Mouse (Mus musculus) thymus, postnatal 10 days (tissue): ENCODE results near the gene Prim2.

Experiments used
- DNase-seq, 2 experiments: peaks; one replicate each; pipeline ENCODE4 v3.0.0; 2021; ENCODE audit warnings: low spot score in 2 of 2

Gene Prim2

DNA sequence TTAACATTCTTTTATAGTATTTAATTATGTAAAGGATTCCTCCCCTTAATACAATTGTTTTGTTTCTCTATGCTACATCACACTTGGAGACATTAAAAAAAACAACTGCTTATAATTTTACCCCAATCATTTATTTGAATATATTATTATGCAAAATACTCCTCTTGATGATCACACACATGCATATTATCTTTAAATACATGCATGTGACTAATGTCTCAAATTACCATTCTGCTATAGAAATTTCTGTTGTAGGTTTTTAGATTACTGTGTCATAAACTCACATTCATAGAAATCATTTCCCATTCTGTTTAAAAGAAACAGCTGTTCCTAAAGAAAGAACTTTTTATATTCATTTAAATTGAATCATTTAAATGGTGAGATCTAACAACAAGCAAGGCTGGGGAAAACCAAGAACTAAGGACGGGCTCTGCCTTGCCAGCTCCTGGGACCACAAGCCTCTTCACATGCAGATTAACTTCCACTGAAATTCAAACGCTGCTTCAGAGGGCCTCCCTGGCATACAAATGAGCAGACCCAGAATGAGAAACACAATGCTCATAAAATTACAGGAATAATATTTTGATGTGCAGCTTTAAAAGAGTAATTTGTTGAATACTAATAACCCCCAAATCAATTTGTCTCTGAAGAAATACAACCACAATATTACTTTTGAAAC lies 174.9 kb downstream of the Prim2 start:
- no peak for DNase-seq

DNA sequence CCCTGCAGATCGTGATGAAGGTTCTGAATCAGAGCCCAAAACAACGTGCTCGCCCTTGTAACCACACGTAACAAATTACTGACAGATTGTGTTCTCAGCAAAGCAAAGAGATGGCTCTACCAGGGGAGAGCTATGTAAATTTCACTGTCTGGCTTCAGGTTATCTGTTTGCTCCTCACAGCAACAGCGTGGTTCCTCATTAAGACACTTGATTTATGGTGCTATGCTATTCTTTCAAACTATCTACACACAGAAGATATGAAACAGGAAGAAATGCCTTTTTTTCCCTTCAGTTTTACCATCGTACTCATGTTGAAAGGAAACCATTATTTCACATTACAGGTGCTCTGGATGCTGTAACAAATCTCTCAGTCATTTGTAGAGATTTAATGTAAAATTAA lies 179.4 kb downstream of the Prim2 start:
- no peak for DNase-seq

DNA sequence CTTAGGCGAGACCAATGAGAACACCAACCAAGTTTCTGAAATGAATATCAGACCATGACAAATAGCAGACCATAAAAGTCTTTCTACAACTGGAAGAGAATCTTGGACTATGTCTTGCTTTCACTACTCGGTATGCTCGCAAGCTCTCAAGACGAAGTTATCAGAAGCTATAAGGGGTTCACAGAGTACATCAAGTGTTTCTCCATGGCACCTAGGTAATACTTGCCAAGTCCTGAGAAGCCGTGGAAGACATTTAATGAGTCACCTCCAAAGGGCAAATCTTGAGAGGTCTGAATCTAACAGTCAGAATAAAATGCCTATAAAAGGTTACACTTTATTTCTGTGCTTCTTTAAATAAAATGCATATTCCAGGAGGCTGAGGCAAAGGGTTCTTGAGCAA lies 181.2 kb downstream of the Prim2 start:
- no peak for DNase-seq

DNA sequence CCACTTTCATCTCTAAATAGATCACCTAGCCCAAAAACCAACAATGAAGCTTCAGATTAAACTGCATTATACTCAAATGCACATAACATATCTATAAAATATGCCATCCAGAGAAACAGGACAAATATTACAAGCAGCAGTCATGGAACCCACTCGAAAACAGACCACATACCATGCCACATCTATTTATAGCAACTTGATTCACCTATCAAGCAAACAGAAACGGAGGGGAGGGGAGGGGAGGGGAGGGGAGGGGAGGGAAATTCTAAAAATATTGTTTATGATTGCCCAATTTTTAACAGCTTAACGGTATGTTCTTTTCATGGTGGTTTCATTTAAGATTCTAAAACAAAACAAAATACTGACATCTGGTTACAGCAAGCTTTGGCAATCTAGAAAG lies 185.8 kb downstream of the Prim2 start:
- DNase-seq, result no peak

DNA sequence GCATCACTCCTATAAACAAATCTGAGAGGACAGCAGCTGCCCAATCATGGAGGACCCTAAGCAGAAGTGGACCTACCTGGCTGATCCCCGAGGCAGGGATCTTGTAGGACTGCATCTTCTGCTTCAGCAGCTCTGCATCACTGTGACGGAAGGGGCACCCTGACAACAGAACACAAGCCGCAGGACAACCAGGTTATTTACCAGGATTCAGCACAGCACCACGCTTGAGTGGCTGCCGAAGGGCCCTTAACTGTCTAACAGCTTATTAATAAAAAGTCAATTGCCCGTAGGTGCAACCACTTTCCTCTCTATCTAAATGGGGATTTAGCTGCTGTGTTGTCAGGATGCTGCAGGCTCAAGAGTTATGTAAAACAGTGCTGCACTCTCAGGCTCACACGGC lies 189.2 kb downstream of the Prim2 start:
- DNase-seq, result no peak

DNA sequence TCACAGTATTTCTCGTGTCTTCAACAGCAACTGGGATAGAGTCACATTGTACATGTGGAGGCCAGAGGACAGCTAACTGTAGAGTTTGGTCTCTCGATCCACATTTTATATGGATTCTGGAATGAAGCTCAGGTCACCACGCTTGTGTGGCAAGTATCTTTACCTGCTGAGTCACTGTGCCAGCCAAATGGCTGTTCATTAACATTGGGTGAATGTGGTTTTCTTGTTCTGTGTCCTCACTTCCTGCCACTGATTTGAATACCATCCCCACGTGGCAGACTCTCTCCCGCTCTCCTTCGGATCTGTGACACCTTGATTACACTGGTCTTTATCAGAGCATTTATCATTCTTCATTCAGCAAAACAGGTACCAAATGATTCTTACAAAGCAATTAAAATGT lies 198.5 kb downstream of the Prim2 start:
- DNase-seq, result no peak

DNA sequence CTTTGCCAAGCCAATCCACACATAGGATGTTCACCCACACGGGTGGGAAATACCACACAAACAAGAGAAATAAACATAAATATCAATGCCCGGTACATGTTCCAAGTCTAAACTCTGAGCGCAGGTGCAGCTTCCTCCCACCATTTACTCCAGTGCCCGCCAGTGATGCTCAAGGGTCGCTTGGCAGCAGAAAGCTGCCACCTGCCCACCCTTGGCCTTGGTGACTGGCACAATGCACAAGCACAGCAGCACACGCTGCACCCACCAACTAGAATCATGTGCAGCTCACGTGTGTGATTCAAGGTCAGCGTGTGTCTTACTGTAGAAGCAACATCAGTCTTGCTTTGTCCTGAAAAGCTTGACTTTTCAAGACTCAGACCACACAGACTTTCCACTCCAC lies 199.4 kb downstream of the Prim2 start:
- DNase-seq, result no peak

DNA sequence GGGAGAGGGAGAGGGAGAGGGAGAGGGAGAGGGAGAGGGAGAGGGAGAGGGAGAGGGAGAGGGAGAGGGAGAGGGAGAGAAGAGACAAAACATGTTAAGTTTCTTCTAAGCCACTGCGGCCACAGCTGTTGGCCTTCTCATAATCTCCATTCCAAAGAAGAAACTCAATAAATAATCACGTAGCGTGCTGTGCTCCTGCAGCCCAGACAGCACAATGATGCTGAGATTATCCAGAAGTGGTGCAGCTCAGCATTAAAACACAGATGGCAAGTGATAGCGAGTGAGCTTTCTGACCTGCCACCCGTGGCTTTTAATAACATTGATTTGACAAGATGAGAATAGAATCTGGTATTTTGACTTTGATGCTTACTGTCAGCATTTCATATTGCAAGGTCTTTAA lies 205.4 kb downstream of the Prim2 start:
- DNase-seq, result no peak

DNA sequence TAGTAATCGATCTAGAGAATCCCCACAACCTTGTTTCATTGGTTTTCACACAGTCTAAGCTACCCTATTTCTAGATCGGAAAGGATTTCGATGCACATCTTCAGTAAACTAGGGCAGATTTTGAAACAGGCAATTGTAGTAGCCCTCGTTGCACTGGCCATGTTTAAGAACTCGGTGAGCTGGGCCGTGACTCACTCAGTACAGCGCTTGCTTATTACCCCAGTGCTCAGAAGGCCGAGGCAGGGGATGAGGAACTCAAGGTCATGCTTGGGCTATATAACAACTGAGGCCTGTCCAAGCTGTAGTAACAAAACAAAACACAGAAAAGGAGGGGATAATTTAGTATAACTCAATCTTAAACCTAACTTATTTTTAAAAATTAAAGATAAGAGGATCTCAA lies 208.9 kb downstream of the Prim2 start:
- DNase-seq, result no peak

DNA sequence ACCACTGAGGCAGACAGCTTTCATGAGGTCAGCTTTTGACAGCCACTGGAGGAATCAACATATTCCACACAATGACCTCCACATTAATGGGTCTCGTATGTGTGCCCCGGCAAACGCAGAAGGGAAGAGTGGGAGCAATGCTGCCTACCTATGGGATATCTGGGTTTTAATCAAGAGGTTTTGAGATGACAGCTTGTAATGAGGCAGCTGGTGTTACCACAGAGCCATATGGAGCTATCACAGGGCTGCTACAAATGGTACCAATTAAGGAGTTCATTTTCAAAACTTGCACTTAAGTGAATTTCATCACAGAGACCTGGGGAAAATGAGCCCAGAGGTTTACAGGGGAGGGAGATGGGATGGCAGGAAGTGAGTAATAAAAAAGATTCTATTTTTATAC lies 209.3 kb downstream of the Prim2 start:
- DNase-seq, result no peak

DNA sequence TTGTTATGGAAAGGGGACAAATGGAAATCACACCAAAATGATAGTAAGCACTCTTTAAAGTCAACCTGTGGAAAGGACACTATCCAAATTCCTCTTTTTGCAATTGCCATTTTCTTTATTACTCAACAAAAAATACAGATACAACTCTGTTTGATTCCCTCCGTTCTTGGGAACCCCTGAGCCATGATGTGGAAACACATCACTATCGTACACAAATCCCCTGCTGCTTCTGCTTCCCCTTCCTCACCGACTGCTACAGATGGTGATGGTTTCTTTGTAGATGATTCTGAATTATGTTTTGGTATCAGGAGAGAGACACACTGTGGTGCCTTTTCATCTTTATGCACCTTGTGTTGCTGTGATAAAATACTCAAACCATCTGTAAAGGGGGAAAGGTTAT lies 210.6 kb downstream of the Prim2 start:
- DNase-seq, result no peak

DNA sequence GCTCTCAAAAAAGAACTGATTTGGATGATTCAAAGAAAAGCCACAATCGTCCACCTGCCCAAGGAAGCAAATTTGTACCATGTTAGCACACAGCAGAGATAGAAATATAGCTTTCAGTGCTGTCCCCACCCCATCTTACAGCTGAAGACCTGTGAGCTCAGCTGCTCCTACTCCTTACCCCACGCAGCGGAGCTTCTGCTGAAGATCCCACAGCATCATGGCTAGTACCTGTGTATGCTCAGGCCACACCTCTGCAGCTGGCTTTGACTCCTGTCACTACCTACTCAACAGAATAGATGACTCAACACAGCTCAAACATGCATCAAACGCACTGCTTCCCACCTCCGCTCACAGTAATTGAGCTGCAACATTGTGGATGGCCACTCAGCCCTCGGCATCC lies 215.3 kb downstream of the Prim2 start:
- DNase-seq, result no peak

DNA sequence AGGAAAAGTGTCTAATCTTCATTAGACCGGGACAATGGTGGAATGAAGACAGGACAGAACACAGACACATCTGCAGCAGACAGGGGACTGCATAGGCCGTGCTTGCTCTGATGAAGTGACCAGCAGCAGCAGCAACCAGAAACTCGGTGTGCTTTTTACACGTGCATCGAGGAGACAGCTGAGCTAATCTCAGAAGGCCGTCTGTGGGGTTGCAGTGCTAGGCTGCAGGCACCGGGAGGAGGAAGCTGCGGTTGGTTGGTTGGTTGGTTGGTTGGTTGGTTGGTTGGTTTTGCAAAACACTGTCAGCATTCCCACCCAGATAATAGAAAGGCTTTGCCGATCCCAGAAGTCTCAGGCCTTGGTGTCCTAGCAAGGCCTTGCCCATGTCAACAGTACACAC lies 216.3 kb downstream of the Prim2 start:
- DNase-seq, result no peak

DNA sequence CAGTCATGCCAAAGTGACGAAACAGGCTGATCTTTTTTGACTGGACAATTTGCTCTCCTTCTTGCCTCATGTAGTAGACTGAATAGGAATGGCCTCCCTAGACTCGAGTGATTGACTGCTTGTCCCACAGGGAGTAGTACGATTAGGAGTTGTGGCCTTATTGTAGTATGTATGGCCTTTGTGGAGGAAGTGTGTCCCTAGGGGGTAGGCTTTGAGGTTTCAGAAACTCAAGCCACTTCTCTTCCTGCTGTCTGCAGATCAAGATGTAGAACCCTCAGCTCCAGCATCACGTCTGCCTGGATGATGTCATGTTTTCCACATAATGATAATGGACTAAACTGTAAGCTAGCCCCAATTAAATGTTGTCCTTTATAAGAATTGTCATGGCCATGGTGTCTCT lies 222.4 kb downstream of the Prim2 start:
- no peak for DNase-seq

DNA sequence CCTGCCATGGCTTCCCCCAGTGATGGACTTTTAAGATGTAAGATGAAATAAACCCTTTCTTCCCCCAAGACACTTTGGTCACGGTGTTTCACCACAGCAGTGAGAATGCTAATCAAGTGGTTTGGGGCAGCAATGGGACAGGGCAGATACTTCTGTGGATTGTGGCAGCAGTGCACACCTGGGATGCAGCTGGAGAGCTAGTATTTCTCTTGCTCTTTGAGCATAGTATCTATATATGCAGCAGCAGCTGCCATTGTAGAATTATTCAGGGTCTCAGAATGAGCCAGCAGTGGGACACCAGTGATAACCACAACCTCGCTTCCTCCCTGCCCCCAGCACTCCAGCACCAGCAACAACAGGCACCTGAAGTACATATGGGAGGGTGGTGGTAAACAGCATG lies 233.4 kb downstream of the Prim2 start:
- DNase-seq, result no peak
